Mouse (Mus musculus): Measurements from ENCODE around the gene Tcp11.

The Tcp11 gene

GRCm38 (mm10) chr17:28084395-28084905, 4.0 kb upstream of the Tcp11 start:
- no peak for DNase-seq

DNA sequence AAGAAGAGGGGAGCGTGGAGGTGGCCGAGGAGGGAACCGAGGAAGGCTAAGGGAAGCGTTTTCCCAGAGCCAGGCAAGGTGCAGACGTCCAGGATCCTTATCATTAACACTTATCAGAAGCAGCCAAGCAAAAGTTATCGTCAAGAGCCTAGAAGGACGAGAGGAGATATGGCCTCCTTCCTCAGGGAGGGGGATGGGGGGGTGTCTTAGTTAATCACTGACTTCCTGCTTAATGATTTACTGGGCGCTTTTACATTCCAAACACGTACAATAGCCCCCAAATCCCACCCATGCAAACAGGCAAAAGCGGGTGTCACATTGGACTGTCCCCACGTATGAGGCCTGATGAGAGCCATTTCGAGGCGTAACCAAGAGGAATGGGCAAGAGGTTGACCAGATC, 2.4 kb upstream of the Tcp11 start:
- no peak for DNase-seq

DNA sequence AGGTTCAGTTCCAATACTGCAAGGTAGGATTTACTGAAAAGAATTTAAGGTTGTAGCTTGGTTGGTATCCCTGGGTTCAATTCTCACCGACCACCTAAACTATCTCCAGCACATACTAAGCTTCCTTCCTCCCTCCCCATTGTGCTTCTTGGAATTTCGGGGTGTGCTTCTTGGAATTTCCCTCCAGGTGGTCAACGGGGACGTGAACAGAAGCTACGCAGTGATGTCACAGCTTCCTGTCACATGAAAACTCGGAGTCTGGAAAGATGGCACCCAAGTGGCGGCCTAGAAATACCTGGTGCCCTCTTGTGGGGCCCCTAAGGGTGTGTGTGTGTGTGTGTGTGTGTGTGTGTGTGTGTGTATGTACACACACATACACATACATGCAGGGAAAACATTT, 1.4 kb upstream of the Tcp11 start:
- DNase-seq, result no peak

GRCm38 (mm10) chr17:28081385-28081784, 946 bp upstream of the Tcp11 start:
- DNase-seq, result peak; percentile 56 to 75

GRCm38 (mm10) chr17:28080817-28081165, 352 bp upstream of the Tcp11 start:
- DNase-seq, result no peak

GRCm38 (mm10) chr17:28079618-28080017, 821 bp downstream of the Tcp11 start:
- peak; percentile 94 to 97 for DNase-seq

DNA sequence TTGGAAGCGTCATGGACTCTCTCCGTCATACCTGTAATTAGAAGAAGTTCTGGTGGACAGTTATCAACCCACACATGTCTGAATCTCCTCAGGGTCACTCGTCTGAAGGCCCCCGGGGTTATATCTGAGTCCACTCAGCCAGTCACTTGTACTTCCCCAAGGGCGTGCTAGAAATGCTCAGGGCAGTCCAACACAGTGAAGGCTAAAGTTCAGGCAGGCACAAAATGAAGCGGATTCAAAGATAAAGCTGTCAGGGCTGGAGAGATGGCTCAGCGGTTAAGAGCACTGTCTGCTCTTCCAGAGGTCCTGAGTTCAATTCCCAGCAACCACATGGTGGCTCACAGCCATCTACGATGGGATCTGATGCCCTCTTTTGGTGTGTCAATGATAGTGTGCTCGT, 2.4 kb downstream of the Tcp11 start:
- no peak for DNase-seq

DNA sequence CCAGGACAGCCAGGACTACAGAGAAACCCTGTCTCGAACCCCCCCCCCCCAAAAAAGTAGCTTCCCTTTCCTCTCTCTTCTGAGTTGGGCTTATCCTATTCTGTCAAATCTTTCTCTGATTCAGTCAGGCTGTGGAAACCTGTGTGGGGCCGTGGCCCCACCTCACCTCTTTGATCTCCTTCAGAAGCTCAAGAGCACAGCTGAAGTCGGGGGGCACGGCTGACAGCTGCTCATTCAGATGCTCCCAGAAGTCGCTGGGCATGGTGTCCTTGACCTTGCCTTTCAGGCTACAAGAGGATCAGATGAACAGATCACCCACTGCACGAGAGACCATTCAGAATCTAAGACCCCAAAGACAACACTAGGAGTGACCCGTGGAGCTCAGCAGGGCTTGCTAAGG, 6.0 kb downstream of the Tcp11 start:
- no peak for DNase-seq

DNA sequence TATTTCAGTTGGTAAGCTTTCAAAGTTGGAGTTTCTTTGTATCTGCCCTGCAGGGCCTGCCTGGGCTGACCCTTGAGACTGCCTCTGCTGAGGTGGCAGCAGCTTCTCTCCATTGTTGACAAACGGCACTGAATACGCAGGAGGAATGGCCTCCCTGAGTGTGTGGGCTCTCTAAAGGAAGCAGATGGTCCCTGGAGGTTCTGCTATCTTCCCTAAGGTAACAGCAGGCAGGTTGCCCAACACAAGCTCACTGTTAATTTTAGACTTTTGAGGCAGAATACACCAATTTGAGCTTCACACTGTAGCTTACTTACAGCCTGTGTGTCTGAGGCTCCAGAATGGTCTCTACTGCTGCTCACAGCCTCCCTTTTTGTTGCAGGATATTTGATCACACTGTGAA, 7.7 kb downstream of the Tcp11 start:
- no peak for DNase-seq

- peak; percentile 60 to 76 for DNase-seq
These were observed 10.2 kb downstream of the Tcp11 start for GRCm38 (mm10) chr17:28070256-28070655.

DNA sequence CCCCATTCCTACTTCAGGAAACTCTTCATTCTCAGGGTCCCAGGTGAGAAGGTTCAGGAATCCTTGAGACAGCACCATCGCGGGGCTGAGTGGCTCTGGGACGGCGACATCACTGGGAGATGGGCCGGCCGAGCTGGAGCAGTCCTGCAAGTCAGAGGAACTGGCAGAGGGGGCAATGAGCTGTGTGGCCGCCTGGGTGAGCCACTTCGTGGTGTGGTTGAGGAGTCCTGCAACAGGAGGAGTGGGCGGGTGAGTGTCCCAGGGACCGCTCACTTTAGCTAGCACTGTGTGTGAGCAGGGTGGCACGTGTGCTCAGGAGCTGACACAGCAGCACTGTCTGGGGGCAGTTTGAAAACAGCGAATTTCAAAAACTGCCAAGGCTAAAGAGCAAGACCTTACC, 11.0 kb downstream of the Tcp11 start:
- no peak for DNase-seq

DNA sequence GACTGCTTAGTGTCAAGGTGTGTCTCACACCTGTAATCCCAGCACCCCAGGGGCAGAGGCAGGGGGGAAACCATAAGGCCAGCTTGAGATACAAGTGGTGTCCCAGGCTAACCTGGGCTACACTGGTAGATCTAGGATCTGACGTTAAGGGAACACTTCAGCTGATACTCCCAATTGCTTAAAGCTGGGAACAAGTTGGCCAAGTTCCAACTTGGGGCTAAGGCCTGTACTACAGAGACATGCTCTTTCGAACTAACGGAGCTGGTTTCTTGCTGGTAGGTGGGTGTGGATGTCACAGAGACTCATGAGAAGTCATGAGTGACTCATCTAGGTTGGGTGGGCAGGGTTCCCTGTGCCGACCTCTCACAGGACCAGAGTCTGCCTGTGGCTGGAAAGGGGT, 13.1 kb downstream of the Tcp11 start:
- DNase-seq, result no peak

DNA sequence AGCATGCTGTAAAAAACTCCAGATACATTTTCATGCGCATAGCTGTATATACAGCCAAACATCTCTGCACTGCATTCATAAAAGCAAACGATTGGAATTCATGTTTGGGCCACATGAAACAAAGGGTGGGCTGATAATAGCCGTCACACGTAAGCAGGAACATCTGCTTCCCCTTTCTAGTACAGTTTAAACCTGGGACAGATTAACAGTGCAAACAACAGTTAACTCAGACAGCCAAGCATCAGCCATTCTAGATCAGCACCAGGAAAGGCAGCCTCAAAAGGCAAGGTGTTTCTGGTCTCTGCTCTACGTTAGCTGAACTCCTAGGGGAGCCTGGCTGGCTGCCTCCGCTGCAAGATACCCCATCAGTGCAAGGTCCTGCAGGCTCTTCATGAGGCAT, 17.3 kb downstream of the Tcp11 start:
- no peak for DNase-seq

- DNase-seq, result peak; percentile 67 to 74
These were observed 17.7 kb downstream of the Tcp11 start for GRCm38 (mm10) chr17:28062710-28063109.

DNA sequence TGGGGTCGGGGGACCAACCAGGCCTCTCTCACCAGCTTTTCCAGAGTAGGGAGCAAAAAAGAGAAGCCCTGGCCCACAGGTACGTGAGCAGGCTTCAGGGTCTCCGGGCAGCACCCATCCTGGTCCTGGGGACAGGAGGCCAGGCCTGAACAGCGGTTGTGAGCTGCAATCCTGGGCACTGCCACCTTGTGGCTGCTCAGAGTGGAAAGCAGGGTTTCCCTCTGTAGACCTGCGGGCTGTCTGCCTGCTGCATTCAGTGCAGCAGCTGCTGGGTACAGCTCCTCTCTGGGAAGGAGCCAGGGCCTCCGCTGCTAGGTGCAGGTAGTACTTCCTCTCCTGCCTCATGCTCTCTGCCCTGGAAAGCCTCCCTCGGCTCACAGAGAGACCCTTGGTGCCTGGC, 19.0 kb downstream of the Tcp11 start:
- DNase-seq, result peak; percentile 67 to 73

DNA sequence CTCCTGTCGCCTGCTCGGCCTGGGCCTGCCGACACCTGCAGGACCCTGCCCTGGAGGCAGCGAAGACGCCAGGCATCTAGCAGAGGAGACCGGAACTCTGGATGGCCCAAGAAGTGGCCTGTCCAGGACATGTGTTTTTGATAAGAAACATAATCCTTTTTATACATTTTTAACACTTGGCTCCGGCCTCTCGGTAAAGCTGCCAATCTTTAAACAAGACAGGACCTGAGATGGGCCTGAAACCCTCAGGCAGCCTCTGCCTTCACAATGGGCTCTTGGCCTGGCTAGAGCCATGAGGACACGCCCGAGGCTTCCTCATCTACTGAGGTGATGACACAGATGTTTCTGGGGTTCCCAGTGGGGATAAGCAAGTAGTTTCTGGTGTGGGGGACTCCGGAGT, 19.8 kb downstream of the Tcp11 start:
- no peak for DNase-seq

GRCm38 (mm10) chr17:28058346-28058745, 22.1 kb downstream of the Tcp11 start:
- DNase-seq, result no peak

DNA sequence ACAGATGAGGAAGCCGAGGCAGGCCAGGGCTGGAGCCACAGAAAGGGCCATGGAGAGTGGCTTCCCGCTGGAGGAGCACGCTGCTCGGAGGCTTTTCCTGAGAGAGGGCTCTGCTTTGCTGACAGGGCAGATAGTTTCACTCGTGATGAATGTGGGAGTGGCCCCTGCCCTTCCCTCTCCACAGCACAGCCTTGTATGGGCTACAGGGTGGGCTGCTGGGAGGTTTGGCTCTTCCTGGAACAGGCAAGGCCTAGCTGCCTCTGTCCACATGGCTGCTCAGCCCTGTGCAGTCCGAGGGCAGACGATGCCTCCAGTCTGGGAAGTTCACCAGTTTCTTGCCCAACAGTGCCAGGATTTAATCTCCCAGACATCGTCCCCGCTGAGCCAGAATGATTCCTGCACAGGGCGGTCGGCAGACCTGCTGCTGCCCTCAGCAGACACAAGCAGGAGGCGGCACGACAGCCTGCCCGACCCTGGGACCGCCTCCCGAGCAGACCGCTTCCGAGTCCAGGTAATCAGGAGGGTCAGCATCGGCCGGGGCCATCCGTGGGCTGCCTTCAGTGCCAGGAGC, 28.1 kb downstream of the Tcp11 start:
- peak; percentile 64 to 76 for DNase-seq

DNA sequence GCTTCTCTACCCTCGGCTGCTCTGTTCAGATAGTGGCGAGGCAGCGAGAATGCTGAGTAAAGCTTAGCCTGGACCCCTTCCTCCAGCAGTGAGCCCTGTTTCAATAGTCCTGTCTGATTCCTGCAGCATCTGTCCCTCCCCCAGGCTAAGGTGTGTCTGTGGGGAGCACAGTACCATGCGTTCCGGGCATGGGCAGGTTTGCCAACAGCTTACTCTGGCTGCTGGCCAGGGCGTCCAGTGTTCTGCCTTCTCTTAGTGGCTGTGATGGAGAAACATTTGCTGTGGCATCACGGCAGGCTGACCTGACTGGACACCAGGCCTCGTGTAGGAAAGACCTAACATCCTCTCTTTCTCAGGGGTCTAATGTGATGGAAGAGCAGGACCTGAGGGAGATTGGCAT, 30.2 kb downstream of the Tcp11 start:
- peak; percentile 53 to 62 for DNase-seq

GRCm38 (mm10) chr17:28048425-28048824, 32.0 kb downstream of the Tcp11 start:
- peak in 1 of 2 experiments; percentile 61 for DNase-seq

GRCm38 (mm10) chr17:28047520-28047919, 32.9 kb downstream of the Tcp11 start:
- peak in 1 of 2 experiments; percentile 51 for DNase-seq

DNA sequence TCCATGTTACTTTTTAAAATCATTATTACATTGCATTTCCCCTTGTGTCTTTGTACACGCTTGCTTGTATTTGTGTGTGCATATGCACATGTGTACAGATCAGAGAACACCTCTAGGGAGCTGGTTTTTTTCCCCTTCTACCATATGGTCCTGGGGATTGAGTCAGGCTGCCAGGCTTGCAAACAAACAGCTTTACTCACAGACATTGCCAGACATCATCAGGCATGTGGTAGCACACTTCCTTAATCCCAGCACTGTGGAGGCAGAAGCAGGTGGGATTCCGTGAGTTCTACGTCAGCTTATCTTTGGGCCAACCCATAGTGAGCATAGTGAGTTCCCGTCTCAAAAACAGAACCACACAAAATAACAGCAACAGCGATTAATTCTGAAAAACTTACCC, 33.4 kb downstream of the Tcp11 start:
- peak in 1 of 2 experiments; percentile 51 for DNase-seq

- peak; percentile 78 to 80 for DNase-seq
These were observed 38.1 kb downstream of the Tcp11 start for GRCm38 (mm10) chr17:28042299-28042771.

- DNase-seq, result no peak
These were observed 39.1 kb downstream of the Tcp11 start for GRCm38 (mm10) chr17:28041298-28041697.

DNA sequence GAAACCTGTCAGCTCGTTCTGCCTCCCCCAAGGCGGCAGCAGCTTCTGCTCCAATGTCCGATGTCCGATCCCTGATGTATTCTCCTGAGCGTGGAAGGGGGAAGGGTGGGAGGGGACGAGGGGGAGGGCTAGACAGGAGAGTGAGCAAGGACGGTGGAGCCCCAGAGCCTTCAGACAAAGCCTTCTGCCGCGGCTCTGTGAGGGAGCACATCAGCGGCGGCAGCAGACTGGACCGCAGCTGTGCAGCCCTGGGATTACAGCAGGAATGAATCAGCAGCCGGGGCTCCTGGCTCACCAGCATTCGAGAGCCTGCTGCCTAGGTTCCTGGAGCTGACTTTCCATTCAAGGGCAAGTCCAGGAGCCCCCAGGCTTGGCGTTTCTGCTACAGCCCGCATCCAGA, 39.8 kb downstream of the Tcp11 start:
- no peak for DNase-seq
